Mouse (Mus musculus): ENCODE results near the gene Tjap1.

Gene Tjap1

DNA sequence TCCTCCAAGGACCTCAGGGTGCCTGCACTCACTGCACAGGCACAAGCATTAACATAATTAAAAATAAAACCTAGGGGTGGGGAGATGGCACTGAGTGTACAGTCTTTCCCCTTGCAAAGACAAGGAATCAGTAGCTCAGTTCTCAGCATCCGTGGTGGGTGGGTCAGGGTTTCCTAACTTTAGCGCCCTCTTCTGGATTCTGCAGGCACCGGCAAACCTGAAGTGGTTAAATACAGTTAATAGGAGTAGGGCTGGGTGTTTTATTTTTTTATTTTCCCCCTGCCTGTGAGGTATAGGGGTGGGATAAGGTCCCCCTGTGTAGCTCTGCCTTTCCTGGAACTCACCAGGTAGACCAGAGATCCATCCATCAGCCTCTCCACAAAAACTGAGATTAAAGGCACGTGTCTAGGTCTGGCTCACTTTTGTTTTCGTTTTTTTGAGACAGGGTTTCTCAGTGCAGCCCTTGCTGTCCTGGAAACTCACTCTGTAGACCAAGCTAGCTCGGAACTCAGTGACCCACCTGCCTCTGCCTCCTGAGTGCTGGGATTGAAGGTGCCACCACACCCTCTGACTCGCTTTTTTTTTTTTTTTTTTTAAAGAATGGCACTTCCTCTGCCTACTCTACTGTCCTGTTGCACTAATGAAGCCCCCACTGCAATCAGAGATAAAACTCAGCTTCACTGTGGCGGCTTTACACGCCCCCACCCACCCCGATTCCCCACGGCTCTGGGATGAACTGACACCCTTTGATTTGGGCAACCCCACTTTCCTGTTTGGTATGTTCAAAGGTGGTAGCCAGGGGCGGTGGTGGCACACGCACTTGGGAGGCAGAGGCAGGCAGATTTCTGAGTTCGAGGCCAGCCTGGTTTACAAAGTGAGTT lies 30.0 kb downstream of the Tjap1 start:
- no peak for DNase-seq (ENCODE audit: low spot score)

DNA sequence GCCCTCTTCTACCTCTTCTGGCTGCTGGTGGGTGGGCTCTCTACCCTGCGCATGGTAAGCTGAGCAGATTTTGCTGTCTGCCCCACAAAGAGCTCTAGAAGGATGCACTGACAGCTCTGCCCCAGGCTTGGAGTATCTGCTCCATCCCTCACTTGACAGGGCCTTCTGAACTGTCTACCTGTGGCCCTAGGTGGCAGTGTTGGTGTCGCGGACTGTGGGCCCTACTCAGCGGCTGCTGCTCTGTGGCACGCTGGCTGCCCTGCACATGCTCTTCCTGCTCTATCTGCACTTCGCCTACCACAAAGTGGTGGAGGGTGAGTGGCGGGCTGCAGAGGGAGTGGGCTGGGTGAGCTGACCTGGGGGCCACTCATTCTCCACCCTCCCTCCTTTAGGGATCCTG lies 31.7 kb downstream of the Tjap1 start:
- DNase-seq (ENCODE audit: low spot score) = no peak

DNA sequence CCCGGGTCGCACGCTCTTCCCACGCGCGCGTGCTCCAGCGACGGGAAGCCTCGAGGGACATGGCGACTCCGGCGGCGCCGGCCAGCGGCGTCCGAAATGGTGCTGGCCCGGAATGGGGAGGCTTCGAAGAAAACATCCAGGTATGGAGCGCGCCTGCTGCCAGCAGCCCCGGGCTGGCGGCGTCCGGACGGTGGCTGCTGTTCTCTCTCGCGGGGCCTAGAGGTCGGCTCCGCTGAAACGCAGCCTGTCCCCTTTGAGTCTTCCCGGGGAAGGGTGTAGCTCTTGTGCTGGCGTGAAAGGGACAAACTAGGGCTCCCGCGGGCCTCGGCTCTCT lies 34.7 kb downstream of the Tjap1 start:
- DNase-seq (ENCODE audit: low spot score) = no peak

DNA sequence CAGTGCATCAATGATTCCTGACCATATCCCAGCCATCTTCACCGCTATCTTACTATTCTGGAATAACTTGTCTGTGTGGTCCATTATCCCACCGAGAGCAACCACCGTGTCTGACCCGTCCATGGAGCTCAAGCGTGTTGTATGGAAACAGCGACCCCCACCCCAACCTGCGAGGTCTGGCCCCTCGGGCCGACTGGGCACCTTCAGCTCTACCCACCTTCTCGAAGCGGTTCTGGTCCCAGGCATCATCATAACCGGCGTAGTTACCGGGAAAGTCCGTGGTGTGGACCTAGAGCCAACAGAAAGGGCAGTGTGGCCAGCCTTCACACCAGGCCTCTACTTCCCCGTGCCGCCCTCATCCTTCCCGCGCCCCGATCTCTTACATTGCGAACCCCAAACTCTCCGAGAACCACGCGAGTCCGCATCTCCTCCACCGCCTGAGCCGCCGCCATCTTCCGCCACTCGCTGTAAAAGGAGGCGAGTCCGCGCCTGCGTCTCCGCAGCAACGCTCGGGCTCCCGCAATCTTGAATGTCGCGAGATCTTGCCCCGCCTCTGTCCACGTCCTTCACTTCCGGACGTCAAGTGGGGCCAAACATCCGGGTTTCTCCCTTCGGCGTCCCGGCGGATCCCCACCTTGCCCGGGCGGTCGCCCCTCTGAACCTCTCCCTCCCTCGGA lies 35.2 kb downstream of the Tjap1 start, which contains the start of the genes Polr1c and Yipf3:
Polr1c (minus strand) TSS at position 543 of the 677 bp plus-strand sequence.
Yipf3 (plus strand) TSS at position 569 of the 677 bp plus-strand sequence.
- DNase-seq (ENCODE audit: low spot score) = peak; percentile 94

GRCm38 (mm10) chr17:46244579-46244978 lies 38.2 kb downstream of the Tjap1 start:
- no peak for DNase-seq (ENCODE audit: low spot score)

DNA sequence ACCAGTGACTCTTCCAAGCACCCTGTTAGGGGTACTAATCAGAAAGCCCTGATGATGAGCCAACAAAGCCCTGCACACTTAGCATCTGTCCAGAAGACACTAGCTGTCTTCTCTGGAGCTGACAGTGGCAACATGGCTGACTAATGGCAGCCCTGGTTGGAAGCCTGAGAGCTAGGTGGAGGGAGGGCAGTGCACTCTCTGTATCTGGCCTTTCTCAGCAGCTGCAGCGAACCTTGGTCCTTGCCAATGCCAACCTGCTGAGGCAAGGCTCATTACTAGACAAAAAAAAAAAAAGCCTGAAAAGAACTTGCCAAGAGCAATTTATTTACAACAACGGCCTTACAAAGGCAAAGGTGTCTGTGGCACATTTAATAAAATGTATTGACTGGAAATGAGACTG lies 39.2 kb downstream of the Tjap1 start:
- no peak for DNase-seq (ENCODE audit: low spot score)

DNA sequence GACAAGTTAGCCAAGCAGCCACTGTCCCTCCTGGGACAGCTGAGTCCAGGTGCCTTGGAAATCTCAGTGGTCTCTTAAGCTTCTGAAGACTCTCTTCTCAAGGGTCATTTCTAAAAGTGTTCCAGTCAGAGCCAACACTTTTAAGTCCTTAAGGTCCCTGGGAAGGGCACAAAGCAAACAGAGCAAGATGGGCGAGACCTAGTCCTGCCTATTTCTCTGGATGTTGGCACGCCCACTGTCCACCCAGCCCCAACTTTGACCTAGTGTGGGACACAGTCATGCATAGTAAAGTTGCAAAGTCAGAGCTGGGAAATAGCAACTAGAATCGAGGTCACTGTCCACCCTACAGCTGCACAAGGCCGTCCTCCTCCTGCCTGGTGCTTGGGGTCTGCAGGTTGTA lies 39.8 kb downstream of the Tjap1 start:
- no peak for DNase-seq (ENCODE audit: low spot score)

DNA sequence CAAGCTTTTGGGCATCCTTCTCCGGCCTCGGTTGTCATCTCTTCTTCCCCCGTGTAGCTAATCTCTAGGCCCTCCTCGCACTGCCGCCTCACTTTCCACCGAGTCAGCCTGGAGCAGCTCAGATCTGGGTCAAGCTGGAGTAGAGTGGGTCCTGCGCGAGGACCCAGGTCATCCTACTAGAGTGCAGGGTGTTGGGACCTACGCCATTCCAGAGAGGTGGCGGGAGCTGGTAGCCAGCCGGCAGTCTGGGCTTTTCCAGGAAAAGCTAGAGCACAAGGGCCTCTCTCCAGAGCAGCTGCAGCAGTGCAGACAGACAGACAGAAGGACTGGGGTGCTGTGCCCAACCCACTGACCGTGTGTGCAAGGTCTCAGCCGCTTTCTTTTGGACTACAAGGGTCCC lies 40.6 kb downstream of the Tjap1 start:
- DNase-seq (ENCODE audit: low spot score) = no peak

- DNase-seq (ENCODE audit: low spot score) = no peak
These were observed 41.4 kb downstream of the Tjap1 start for GRCm38 (mm10) chr17:46241471-46241870.

DNA sequence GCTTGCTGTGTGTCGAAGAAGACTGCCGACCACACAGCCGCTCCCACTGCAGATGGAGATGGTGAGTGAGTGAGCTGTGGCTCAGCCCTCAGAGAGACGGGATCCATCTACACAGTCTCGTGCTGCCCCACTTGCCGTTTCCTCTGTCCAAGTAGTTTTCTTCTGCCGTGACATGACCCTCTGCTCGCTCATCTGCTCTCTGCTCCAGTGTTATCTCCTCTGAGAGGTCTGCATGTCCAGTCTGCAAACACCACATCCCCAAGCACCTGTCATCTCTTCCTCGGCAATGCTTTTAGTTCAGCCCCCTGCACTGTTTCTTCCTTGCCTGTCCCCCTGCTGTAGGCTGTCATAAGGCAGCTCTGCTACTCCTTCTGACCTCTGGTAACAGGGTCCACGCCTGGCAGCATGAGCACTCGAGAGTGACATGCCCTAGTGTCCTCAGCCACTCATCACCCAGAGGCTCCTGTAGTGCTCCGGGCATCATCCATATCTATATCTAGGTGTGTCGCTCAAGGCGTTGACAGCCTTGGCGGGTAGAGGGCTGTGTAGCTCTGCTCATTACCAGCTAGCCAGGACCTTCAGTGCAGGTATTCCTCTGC lies 43.2 kb downstream of the Tjap1 start:
- no peak for DNase-seq (ENCODE audit: low spot score)

DNA sequence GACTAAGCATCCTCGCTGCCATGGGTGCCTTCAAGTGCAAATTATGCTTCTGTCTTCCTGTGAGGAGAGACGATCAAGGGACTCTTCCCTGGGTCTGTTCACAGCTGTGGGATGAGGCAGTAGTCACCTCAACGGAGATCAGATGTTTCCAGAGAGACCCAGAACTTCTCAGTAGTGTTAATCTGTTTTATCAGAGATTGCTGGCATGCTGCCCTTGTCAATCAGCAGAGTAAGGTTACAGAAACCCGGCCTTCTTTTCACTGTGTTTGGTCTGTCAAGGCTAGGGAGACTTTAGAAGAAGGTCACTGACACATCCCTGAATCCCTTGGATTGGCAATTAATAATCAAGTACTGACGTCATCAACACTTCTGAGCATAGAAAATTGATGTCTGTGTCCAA lies 45.3 kb downstream of the Tjap1 start:
- DNase-seq (ENCODE audit: low spot score) = no peak

- DNase-seq (ENCODE audit: low spot score) = no peak
These were observed 45.7 kb downstream of the Tjap1 start for GRCm38 (mm10) chr17:46237079-46237478.

GRCm38 (mm10) chr17:46236067-46236466 lies 46.8 kb downstream of the Tjap1 start:
- no peak for DNase-seq (ENCODE audit: low spot score)

DNA sequence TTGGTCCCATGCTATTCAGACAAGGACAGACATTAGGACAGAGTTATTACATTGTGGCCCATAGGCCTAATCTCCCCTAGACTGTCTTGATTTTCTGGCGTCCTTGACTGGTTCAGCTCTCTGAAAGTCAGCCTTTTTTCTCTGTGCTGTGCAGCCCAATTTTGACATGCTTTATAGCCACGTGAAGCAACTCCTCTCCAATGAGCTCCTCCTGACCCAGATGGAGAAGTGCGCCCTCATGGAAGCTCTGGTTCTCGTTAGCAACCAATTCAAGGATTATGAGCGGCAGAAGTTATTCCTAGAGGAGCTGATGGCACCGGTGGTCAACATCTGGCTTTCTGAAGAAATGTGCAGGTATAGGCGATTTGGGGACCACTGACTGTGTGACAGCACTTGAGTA lies 55.2 kb downstream of the Tjap1 start:
- DNase-seq (ENCODE audit: low spot score) = no peak

DNA sequence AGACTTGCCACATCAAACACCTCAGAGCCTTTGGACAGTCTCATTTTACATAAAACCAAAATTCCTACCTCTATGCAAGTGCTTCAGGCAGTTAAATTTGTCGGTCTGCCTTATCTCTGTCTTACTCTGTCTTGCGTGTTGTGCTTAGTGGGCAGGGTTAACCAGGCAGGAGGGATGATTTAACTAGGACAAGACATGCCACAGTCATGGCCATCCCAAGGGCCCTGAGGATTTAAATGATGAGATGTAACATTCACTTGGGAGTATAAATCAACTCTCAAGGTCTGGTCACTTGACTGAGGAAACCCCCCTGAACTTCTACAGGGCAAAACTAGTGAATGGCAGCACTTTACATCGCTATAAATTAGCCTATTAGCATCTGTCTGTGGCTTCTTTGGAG lies 61.2 kb downstream of the Tjap1 start:
- no peak for DNase-seq (ENCODE audit: low spot score)

DNA sequence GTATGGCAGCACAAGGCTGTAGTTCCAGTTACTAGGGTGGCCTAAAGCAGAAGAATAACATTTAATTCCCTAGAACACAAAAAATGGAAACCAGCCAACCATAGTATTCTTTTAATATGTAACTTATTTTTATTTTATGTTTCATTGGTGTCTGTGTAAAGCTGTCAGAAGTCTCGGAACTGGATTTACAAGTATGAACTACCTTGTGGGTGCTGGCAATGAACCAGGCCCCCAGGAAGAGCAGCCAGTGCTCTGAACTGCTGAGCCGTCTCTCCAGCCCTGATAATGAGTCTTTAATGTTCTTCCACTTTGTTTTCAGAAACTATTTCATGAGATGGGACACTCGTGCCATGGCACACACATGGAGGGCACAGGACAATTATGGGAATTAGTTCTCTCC lies 72.3 kb downstream of the Tjap1 start:
- DNase-seq (ENCODE audit: low spot score) = no peak

All from yolk sac, embryonic 10.5 days (tissue).